Mouse (Mus musculus) forebrain, postnatal 0 days (tissue): ENCODE results near the gene Sstr3. TPM values are rescaled to one million over a fixed set of nuclear protein-coding genes. Genes with fewer than 3 reads are reported as not detected.
A peak's percentile ranks its signal among the peaks of the same experiment; 100 is the strongest.

Experiments
- ATAC-seq: fragments of 200-750 bp; cut with Nextera tagmentation; 2 replicates; pipeline ENCODE4 v1.8.0; 2017; ENCODE audit warnings: mild to moderate bottlenecking, moderate library complexity
- DNase-seq: peaks from one replicate; pipeline ENCODE4 v3.0.0-alpha.2; 2015
- H3K27ac ChIP-seq: fragments of 300-500 bp; sonication (generic); 2 replicates; pipeline ENCODE4 v1.5.1; 2014; ENCODE audit warnings: low read depth, mild to moderate bottlenecking, antibody characterized with exemption, low read length, moderate library complexity, mixed read lengths
- H3K27me3 ChIP-seq: fragments of 300-500 bp; sonication (generic); 2 replicates; pipeline ENCODE4 v1.6.1; 2014; ENCODE audit warnings: mild to moderate bottlenecking, low read length, mixed read lengths; ENCODE audit not compliant: insufficient read depth
- H3K36me3 ChIP-seq: fragments of 300-500 bp; sonication (generic); 2 replicates; pipeline ENCODE4 v1.6.1; 2014; ENCODE audit warnings: mild to moderate bottlenecking, moderate library complexity; ENCODE audit not compliant: insufficient read depth
- H3K4me1 ChIP-seq: fragments of 300-500 bp; sonication (generic); 2 replicates; pipeline ENCODE4 v1.6.1; 2014; ENCODE audit warnings: antibody characterized with exemption; ENCODE audit not compliant: insufficient read depth
- H3K4me2 ChIP-seq: fragments of 300-500 bp; sonication (generic); 2 replicates; pipeline ENCODE4 v1.6.1; 2014; ENCODE audit warnings: low read depth, mild to moderate bottlenecking, moderate library complexity
- H3K4me3 ChIP-seq: fragments of 300-500 bp; sonication (generic); 2 replicates; pipeline ENCODE4 v1.5.1; 2014; ENCODE audit warnings: low read depth, low read length, mixed read lengths
- H3K9ac ChIP-seq: fragments of 300-500 bp; sonication (generic); 2 replicates; pipeline ENCODE4 v1.6.1; 2014; ENCODE audit warnings: mild to moderate bottlenecking
- H3K9me3 ChIP-seq: fragments of 300-500 bp; sonication (generic); 2 replicates; pipeline ENCODE4 v1.6.1; 2016; ENCODE audit warnings: low read length
- CTCF ChIP-seq: sonication (generic); IDR thresholded peaks from 2 replicates; pipeline ENCODE4 v1.5.1; 2016; ENCODE audit warnings: antibody characterized with exemption, control low read depth, low read depth
- WGBS: fragments of 180-500 bp; shearing (Covaris S2); extraction: QIAGEN DNeasy Blood & Tissue Kit; methylation state at CpG from one replicate; pipeline ENCODE4 v1.1.7; 2014; 5-methylcytosine and 5-hydroxymethylcytosine counted together
- polyA plus RNA-seq: library from polyadenylated mRNA; unstranded; fragments of >200 nt; fragmentation: Nextera tagmentation; extraction: Ambion mirVana; gene quantifications from 2 replicates; pipeline ENCODE4 v1.2.1, GENCODE M21; 2015
- total RNA-seq: library from RNA; depleted of rRNA; stranded (reverse); fragments of >200 nt; gene quantifications from 2 replicates; pipeline ENCODE4 v1.2.3, GENCODE M21; 2014

Gene Sstr3
- total and polyA plus RNA-seq, 2 experiments from 2014 or later, result 0.71 to 2.8 TPM

DNA sequence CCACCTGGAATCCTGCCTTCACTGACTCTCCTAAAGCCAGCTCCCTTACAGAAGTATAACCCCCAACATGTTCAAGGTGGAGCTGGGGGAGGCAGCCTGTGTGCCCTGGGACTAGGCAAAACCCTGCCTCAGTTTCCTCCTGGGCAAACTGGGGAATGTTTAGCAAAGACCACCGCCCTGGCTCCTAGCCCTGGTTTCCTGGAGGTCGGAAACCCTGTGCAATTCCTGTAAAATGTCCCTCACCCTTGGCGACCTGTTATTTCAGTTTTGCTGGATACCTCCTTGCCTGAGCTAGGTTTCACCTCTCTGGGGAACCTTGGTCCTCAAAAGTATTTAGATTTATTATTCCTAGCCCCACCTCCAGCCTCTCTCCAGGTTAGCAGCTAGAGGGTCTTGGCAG, 14.3 kb downstream of the Sstr3 start:
- TF ChIP-seq CTCF, result no peak
- Histone ChIP-seq H3K27ac (peak overlapping the region; percentile 47), H3K27me3 (no peaks in the 10 kb centered on the region), H3K9me3 (no peaks in the 10 kb centered on the region), H3K9ac (0 out of 2 replicates have a peak overlapping the region, but pooled peaks have one; percentile 42), H3K36me3 (no peaks in the 10 kb centered on the region), H3K4me3 (no peak overlapping the region), H3K4me1 (peaks cover 5% of the 10 kb centered on the region; the same call in 1 of the 2 replicates), H3K4me2 (peak overlapping the region; percentile 45)
- no peak for DNase-seq
- ATAC-seq, result no peak
- WGBS, result 78% methylated on average over 3 of the region's 3 CpGs

DNA sequence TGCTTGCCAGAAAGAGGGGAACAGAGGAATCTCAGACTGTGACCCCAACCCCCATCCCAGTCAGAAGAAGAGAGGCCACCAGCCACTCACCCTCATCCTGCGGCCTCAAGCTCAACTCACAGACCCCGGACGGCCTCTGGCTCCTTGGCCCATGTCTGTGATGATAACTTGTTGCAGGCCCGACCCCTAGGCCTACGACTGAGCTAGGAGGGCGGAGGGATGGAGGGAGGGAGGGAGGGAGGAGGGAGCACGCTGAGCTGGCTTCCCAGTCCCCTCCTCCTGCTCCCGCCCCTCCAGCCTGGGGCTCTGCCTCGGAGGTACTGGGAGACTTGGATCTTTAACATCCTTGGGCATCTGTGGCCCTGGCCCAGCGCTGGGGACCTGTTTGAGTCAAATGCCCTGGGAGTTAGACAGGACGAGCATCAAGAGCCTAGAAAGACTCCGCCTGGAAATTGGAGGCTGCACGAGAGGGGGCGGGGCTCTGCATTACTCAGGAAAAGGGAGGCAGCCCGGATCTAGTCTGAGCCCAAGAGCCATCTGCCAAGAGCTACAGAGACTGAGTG, 15.0 kb downstream of the Sstr3 start:
- DNase-seq (peak; percentile 78), ATAC-seq (peak; percentile 55)
- Histone ChIP-seq H3K9me3 (no peaks in the 10 kb centered on the region), H3K27ac (peak overlapping the region; percentile 47), H3K9ac (peak overlapping the region; percentile 42), H3K27me3 (no peaks in the 10 kb centered on the region), H3K36me3 (no peaks in the 10 kb centered on the region), H3K4me1 (peaks cover 5% of the 10 kb centered on the region; the same call in 1 of the 2 replicates), H3K4me3 (peak overlapping the region; percentile 21), H3K4me2 (peak overlapping the region; percentile 45)
- WGBS, result 1% methylated on average over 15 of the region's 15 CpGs
- TF ChIP-seq CTCF, result no peak

DNA sequence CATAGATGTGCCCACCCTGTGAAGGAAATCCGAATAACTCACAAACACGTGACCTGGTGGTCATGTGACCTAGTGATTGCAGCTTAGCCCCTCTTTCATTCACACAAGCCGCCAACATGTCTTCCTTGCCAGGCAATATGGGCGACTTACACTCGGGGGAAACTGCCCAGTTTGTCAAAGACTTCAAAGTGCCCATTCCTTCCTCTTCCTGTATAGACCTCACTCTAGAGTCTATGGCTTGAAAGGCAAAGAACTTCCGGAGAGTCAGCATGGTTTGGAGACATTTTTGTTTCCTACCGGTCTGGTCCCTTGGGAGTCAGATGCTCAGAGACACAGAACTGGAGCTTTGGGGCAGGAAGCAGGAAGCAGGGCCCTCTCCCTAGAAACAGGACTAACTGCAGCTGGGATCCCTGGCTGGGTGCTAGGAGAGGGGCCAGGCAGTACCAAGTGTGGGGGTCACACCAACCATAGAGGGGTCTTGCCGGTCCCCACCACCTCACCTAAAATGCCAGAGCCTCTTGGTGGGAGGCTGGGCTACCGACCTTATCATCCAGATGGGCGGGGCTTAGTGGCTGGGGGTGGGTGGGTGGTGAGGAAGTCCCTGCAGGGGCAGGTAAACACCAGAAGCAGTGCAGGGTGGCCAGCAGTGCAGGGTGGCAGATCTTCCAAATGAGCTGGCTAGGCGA, 15.6 kb downstream of the Sstr3 start:
- Histone ChIP-seq H3K27ac (peak overlapping the region; percentile 47; the same call in 1 of the 2 replicates), H3K4me1 (peaks cover 5% of the 10 kb centered on the region; the same call in 1 of the 2 replicates), H3K9me3 (no peaks in the 10 kb centered on the region), H3K27me3 (no peaks in the 10 kb centered on the region), H3K9ac (peak overlapping the region; percentile 42; the same call in 1 of the 2 replicates), H3K4me3 (peak overlapping the region; percentile 21), H3K4me2 (peak overlapping the region; percentile 45), H3K36me3 (no peaks in the 10 kb centered on the region)
- WGBS, result 47% methylated on average over 11 of the region's 11 CpGs
- DNase-seq (no peak), ATAC-seq (no peak)
- no peak for TF ChIP-seq CTCF

DNA sequence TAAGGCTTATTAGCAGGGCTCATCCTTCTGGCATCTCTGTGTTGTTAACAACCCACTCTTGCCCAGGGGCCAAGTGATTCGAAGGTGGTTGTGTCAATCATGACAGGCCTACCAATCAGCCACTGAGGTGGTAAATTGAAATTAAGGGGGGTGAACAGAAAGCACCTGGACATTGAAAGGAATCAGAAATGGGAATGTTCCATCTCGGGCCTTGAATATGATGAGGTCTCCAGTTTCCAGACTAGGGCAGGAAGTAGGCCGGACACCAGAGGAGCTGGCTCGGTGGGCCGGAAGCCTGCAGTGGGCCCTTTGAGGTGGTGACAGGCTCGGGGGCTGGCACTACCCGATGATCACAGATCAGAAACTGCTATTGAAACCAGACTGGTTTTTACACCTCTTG, 16.5 kb downstream of the Sstr3 start:
- no peak for TF ChIP-seq CTCF
- ATAC-seq (no peak), DNase-seq (no peak)
- H3K27me3 ChIP-seq, result no peaks in the 10 kb centered on the region
- H3K4me3 ChIP-seq, result no peak overlapping the region
- no peak overlapping the region for H3K4me2 ChIP-seq
- H3K4me1 ChIP-seq, result peaks cover 5% of the 10 kb centered on the region; the same call in 1 of the 2 replicates
- no peaks in the 10 kb centered on the region for H3K36me3 ChIP-seq
- no peak overlapping the region for H3K9ac ChIP-seq
- H3K27ac ChIP-seq, result no peak overlapping the region
- 86% methylated on average over 7 of the region's 7 CpGs for WGBS
- no peaks in the 10 kb centered on the region for H3K9me3 ChIP-seq

DNA sequence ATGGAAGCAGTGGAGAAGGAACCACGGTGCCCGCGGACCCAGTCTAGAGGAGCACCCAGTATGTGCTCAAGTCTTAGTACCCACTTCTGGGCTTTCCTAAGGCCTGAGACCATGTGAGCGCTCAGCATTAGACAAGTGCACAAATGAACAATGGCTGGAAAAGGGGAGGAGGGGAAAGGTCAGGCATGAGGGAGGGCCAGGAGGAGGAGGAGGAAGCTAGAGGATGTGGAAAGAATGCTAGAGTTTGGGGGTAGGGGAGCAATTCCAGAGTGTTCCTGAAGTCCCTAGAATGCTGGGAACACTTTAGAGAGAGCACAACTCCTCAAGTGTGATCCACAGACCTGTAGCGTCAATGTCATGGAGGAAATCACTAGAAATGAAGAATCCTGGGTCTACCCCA, 20.3 kb downstream of the Sstr3 start:
- Histone ChIP-seq H3K9ac (no peak overlapping the region), H3K4me2 (no peak overlapping the region), H3K36me3 (no peaks in the 10 kb centered on the region), H3K9me3 (no peaks in the 10 kb centered on the region), H3K4me3 (no peak overlapping the region), H3K27me3 (no peaks in the 10 kb centered on the region), H3K27ac (no peak overlapping the region), H3K4me1 (no peaks in the 10 kb centered on the region)
- DNase-seq, result no peak
- 86% methylated on average over 5 of the region's 5 CpGs for WGBS
- no peak for ATAC-seq
- no peak for TF ChIP-seq CTCF

DNA sequence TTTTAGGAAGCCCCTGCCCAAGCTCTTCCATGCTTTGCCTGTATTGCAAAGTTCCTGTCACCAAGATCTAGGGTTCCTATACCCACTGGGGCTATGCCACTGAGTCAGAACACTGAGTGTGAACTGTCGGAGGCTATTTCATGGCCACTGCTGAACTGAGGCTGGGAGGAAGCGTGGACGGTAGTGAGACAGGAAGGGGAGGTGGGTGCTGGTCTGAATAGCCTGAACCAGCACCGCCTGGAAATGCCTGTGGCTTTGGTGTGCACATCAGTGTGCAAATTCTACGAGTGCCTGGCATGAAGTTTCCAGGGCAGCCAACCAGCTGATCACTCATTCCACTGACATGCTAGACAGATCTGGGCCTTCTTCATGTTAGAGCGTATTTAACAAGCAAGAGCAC, 22.6 kb downstream of the Sstr3 start:
- no peaks in the 10 kb centered on the region for H3K27me3 ChIP-seq
- no peak overlapping the region for H3K4me2 ChIP-seq
- H3K4me1 ChIP-seq, result no peaks in the 10 kb centered on the region
- WGBS, result 79% methylated on average over 6 of the region's 6 CpGs
- no peak for TF ChIP-seq CTCF
- no peak overlapping the region for H3K9ac ChIP-seq
- H3K36me3 ChIP-seq, result no peaks in the 10 kb centered on the region
- DNase-seq (no peak), ATAC-seq (no peak)
- H3K9me3 ChIP-seq, result no peaks in the 10 kb centered on the region
- H3K27ac ChIP-seq, result no peak overlapping the region
- no peak overlapping the region for H3K4me3 ChIP-seq

DNA sequence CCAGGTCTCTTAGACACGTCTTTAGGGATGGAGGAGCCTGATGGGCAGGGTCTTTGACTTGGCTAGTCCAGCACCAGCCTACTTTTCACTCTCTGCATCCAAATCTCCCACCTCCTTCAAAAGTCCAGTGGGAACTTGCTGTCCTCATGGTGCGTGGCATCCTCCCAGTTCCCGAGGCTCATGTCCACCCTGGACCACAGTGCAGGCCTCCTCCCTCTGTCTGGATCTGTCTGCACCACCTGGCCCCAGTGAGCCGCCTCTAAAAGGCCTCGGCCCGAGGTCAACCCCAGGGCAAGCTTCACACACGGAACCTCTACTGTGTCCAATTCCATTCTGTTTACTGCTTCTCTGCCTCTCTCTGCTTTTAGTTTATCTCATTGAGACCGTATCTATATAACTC, 23.2 kb downstream of the Sstr3 start:
- TF ChIP-seq CTCF, result no peak
- Histone ChIP-seq H3K9ac (no peak overlapping the region), H3K4me2 (no peak overlapping the region), H3K36me3 (no peaks in the 10 kb centered on the region), H3K27ac (no peak overlapping the region), H3K27me3 (no peaks in the 10 kb centered on the region), H3K9me3 (no peaks in the 10 kb centered on the region), H3K4me3 (no peak overlapping the region), H3K4me1 (no peaks in the 10 kb centered on the region)
- DNase-seq (no peak), ATAC-seq (no peak)
- whole genome bisulfite sequencing, result 79% methylated on average over 8 of the region's 8 CpGs
